Mouse (Mus musculus) erythroblast, embryonic 14.5 days (primary cell): ENCODE measurements around the gene Ikzf3.

ENCODE experiments used
- GATA1 ChIP-seq: IDR thresholded peaks from 2 replicates; pipeline ENCODE4 v1.6.1; 2012; ENCODE audit warnings: low read length, inconsistent platforms, mixed read lengths
- TAL1 ChIP-seq: IDR thresholded peaks from 3 replicates; pipeline ENCODE4 v1.6.1; 2012; ENCODE audit warnings: low read length, inconsistent platforms, mixed read lengths

DNA sequence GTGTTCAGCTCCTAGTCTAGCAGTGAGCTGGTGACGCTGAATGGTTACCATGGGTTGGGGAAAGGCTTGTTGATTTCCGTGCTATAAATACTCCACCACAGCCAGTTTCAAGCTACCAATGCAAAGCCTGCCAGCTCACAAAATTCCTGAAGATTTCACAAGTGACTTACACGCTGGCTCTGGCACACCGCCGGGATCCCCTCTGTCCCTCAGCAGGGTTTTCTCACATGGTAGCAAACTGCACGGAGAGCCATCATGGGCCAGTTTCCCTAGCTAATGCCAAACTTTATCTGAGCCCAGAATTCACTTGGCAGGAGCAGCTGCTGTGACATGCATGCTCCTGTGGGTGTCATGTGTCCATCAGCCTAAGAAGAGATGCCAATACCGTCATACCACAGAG, 36.4 kb downstream of the Ikzf3 start:
- no peak for TF ChIP-seq GATA1
- no peak for TF ChIP-seq TAL1
